Mouse (Mus musculus) mouse embryonic stem cell (cell line): Measurements from ENCODE around the gene Tmed10.

Experiments
- in situ Hi-C, 2 experiments: fragments of 300-500 bp; cut with MboI; formaldehyde crosslinking; loops; 1 replicate in 1 of 2; 3 replicates in 1 of 2; pipeline ENCODE4 v1.14.3; 2019 to 2020; ENCODE audit warnings: low sequenced_read_pairs in 2 of 2, low pct_unique_long_range_greater_than_20kb in 1 of 2, mixed read lengths in 1 of 2; ENCODE audit not compliant: unreplicated experiment in 1 of 2

Gene Tmed10

DNA sequence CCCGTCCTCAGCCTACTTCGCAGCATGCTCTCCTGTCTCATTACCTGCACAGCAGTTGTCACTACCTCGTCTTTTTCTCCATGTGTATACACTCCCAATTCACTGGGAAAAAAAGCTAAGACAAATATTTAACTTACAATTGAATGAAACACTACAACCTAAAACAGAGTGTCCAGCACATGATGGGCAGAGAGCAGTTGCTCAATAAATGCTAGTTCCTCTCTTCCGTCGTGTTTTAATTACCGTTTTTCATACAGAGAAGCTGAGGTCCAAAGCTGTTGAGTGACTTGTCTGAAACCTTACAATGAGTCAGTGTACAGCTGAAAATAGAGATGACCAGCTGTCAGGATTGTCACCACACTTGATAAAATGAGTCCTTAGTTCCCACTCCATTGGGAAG lies 6.9 kb upstream of the Tmed10 start:
- in situ Hi-C loops = loop anchor here (5.0 to 25.0 kb wide), 2 partner anchors 106 to 281 kb away; no protein-coding TSS in a partner anchor

GRCm38 (mm10) chr12:85380942-85381341 lies 6.3 kb upstream of the Tmed10 start:
- in situ Hi-C loops = loop anchor here (5.0 to 25.0 kb wide), 2 partner anchors 106 to 281 kb away; no protein-coding TSS in a partner anchor

GRCm38 (mm10) chr12:85380308-85380707 lies 5.7 kb upstream of the Tmed10 start:
- in situ Hi-C loops = loop anchor here (5.0 to 25.0 kb wide), 2 partner anchors 107 to 282 kb away; no protein-coding TSS in a partner anchor

GRCm38 (mm10) chr12:85378271-85378670 lies 3.6 kb upstream of the Tmed10 start:
- in situ Hi-C loops = loop anchor here in 1 of 2 experiments (25.0 kb wide), 1 partner anchor 284 kb away; no protein-coding TSS in a partner anchor

GRCm38 (mm10) chr12:85373591-85374560 lies 771 bp downstream of the Tmed10 start:
- in situ Hi-C loops = loop anchor here in 1 of 2 experiments (25.0 kb wide), 1 partner anchor 288 kb away; no protein-coding TSS in a partner anchor

GRCm38 (mm10) chr12:85372068-85372665 lies 2.5 kb downstream of the Tmed10 start:
- in situ Hi-C loops = loop anchor here in 1 of 2 experiments (25.0 kb wide), 1 partner anchor 290 kb away; no protein-coding TSS in a partner anchor

DNA sequence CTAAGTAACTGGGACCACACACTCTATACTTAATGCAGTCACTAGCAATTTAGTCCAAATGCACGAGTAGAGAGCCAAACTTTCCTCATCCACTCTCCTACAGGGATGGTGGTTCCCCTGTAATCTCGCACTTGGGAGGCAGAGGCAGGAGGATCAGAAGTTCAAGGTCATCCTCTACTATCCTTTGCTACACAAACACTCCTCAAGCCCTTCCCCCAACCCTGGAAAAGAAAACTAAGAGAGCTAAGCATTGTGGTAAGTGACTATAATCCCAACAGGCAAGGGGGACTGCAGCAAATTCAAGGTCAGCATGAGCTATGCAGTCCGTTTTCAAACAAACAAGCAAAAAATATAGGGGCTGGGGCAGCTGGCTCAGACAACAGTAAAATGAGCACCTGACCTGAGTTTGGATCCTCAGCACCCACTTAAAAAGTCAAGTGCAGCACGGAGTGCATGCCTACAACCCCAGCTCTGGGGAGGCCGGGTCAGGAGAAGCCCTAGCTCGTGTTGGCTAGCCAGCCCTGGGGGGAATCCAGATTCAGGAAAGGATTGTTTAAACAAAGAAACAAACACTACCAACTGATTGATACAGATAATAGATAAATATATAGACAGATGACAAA lies 6.1 kb downstream of the Tmed10 start:
- in situ Hi-C loops = loop anchor here in 1 of 2 experiments (25.0 kb wide), 1 partner anchor 294 kb away; no protein-coding TSS in a partner anchor

GRCm38 (mm10) chr12:85366271-85366670 lies 8.4 kb downstream of the Tmed10 start:
- in situ Hi-C loops = loop anchor here in 1 of 2 experiments (25.0 kb wide), 1 partner anchor 296 kb away; no protein-coding TSS in a partner anchor

DNA sequence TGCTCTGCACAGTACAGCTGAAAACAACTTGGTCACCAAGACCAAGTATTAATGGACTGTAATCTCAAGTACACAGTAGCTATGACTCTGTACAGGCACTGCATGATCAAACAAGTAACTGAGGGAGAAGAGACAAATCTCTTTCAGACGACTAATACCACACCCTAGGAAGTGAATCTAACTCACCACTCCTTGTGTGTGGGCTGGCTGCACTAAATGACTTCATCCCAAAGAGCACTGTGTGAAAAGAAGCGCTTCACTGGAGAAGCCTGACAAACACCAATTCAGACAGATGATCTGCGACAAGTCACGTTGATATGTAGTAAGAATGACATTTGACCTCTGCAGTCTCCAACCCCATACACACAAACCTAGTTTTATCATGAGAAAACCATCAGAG lies 12.1 kb downstream of the Tmed10 start:
- in situ Hi-C loops = loop anchor here in 1 of 2 experiments (25.0 kb wide), 1 partner anchor 300 kb away; no protein-coding TSS in a partner anchor

GRCm38 (mm10) chr12:85361580-85361979 lies 13.1 kb downstream of the Tmed10 start:
- in situ Hi-C loops = loop anchor here in 1 of 2 experiments (25.0 kb wide), 1 partner anchor 301 kb away; no protein-coding TSS in a partner anchor

DNA sequence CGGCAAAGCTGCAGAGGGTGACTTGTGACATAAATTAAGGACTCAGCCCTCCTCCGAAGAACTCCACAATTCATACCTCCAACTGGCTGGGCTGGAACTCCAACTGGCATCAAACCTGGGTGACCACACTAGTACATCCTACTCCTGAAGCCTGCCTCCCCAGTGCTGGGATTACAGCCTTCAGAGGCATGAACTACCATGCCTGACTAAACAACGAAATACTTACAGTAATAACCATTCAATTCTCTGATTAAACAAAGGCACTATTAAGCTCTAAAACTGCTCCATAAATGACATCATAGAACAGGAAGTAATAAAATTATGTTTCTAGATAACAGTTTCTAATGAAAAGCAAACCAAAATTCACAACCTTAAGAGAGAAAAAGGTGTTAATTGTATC lies 13.5 kb downstream of the Tmed10 start:
- in situ Hi-C loops = loop anchor here in 1 of 2 experiments (25.0 kb wide), 1 partner anchor 301 kb away; no protein-coding TSS in a partner anchor

- in situ Hi-C loops = loop anchor here in 1 of 2 experiments (25.0 kb wide), 1 partner anchor 308 kb away; no protein-coding TSS in a partner anchor
Measured at GRCm38 (mm10) chr12:85354061-85354460, 20.6 kb downstream of the Tmed10 start.

DNA sequence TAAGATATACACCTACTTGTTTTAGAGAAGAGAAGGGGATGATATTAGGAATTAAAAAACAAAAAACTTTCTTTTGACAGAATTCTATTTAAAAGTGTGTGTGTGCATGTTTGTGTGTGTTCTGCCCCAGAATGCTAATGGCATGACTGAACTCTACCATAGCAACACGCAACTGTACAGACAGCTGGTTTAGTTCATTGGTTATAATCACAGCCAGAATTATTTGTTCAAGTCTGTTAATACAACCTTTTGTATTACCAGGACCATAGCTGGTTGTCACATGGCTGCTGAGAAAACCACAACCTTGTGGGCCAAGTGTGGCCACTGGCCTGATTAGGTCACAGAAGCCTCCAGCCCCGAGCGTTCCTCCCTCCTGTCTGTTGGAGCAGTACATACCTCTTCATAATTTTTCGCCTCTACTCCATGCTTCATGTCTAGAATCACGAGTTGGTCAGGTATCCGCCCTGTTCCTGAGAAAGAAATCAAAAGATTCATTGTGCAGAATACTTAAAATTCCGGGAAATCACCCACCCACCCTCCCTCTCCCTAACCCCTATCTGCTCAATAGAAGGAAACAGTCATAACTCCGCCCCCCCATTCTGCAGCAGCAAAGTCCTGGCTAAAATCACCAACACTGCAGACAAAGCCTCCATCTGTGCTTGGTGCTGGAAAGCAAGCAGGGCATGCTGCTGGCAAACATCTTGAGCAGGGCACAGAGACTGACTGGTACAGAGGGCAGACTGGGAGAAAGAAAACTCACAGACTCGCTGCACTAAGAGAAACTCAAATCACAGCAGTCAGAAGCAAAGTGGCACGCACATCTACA lies 24.0 kb downstream of the Tmed10 start:
- in situ Hi-C loops = loop anchor here in 1 of 2 experiments (25.0 kb wide), 1 partner anchor 312 kb away; no protein-coding TSS in a partner anchor

DNA sequence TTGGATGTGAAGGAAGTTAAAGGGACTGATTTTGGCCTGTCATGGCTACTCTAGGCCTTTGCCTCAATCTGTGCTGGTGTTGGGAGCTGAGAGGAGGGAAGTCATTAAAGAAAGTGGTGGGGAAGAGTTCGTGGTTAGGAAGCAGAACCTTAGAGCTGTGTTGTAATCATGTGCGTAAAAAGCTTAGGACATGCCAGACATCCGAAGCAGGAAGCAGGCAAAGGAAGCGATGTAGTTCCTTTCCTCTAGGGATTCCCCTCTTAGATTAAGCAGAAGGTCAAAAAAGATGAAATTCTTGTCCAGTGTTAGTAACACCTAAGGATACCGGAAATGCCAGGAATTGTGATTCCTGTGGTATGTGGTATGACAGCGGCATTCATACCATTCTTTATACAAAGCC lies 26.3 kb downstream of the Tmed10 start:
- in situ Hi-C loops = no loop called here

DNA sequence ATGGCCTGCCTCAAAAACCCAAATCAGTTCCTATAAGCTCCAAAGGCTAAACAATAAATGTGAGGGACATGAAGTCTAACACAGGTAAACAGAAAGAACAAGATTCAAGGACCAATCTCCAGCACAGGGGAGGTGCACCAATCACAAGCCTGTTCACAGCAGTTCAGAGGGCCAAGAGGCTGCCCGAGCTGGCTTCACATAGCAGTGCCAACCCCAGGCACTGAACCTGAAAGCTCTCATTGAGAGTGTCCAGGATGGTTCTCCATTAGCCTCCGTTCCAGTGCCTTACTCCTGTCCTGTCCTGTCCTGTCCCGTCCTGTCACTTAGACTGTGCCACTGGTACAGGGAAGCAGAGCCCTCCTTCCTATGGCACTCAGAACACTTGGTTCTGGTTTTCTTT lies 27.5 kb downstream of the Tmed10 start:
- in situ Hi-C loops = no loop called here

DNA sequence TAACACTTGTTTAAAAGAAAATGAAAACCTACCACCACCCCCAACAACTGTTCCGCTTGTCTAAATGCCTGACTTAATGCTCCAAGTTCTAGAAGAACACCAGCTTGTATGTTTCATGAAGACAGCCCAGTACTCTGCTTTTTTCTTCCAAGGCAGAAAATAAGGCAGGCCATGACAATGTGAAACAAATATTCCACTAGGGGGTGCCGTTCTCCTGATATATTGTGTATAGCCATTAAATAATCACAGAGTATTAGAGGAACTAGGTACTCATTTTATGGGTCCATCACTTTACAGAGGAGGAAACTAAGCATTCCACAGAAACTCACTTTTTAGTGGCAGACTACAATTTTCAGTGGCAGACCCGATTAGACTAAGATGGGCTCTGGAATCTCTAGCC lies 28.3 kb downstream of the Tmed10 start:
- in situ Hi-C loops = no loop called here

GRCm38 (mm10) chr12:85345559-85345958 lies 29.1 kb downstream of the Tmed10 start:
- in situ Hi-C loops = no loop called here
